Mouse (Mus musculus) ES-Bruce4 (cell line): ENCODE results near the gene Rcbtb2.

ENCODE experiments used
- CTCF ChIP-seq: IDR thresholded peaks from one replicate; pipeline ENCODE4 v1.8.1; 2011; ENCODE audit warnings: low read depth, low read length
- EP300 ChIP-seq: IDR thresholded peaks from 2 replicates; pipeline ENCODE4 v1.6.1; 2011; ENCODE audit warnings: low read depth, low read length; ENCODE audit not compliant: insufficient read depth

GRCm38 (mm10) chr14:73174091-73174995, 51.5 kb downstream of the Rcbtb2 start:
- TF ChIP-seq CTCF (no peak), EP300 (no peak)
